Mouse (Mus musculus) heart, embryonic 10.5 days (tissue): ENCODE data around the gene 2210418O10Rik. TPM values are rescaled to one million over a fixed set of nuclear protein-coding genes. Genes with fewer than 3 reads are reported as not detected.
"Not testable (repeated sequence)": the region's sequence is repeated elsewhere in the genome, so short reads cannot be mapped to it uniquely, and the experiment has no call there.

Experiments used
- DNase-seq: peaks from one replicate; pipeline ENCODE4 v3.0.0-alpha.2; 2017; ENCODE audit warnings: low spot score
- H3K27ac ChIP-seq: fragments of 300-500 bp; sonication (generic); 2 replicates; pipeline ENCODE4 v1.5.1; 2016; ENCODE audit warnings: mild to moderate bottlenecking
- H3K27me3 ChIP-seq: fragments of 300-500 bp; sonication (generic); 2 replicates; pipeline ENCODE4 v1.6.1; 2016; ENCODE audit warnings: mild to moderate bottlenecking; ENCODE audit not compliant: poor library complexity, insufficient read depth, severe bottlenecking
- H3K36me3 ChIP-seq: fragments of 300-500 bp; sonication (generic); 2 replicates; pipeline ENCODE4 v1.6.1; 2016; ENCODE audit warnings: mild to moderate bottlenecking, moderate library complexity
- H3K4me1 ChIP-seq: fragments of 300-500 bp; sonication (generic); 2 replicates; pipeline ENCODE4 v1.6.1; 2016; ENCODE audit warnings: mild to moderate bottlenecking
- H3K4me3 ChIP-seq: fragments of 300-500 bp; sonication (generic); 2 replicates; pipeline ENCODE4 v1.5.1; 2016; ENCODE audit warnings: mild to moderate bottlenecking, moderate library complexity
- H3K9me3 ChIP-seq: fragments of 300-500 bp; sonication (generic); 2 replicates; pipeline ENCODE4 v1.6.1; 2016; ENCODE audit warnings: mild to moderate bottlenecking, moderate library complexity
- WGBS: fragments of 180-500 bp; shearing (Covaris S2); methylation state at CpG from one replicate; pipeline ENCODE4 v1.1.7; 2016; 5-methylcytosine and 5-hydroxymethylcytosine counted together
- polyA plus RNA-seq: library from polyadenylated mRNA; unstranded; fragments of >200 nt; fragmentation: Nextera tagmentation; extraction: Ambion mirVana; gene quantifications from 2 replicates; pipeline ENCODE4 v1.2.1, GENCODE M21; 2016

Gene 2210418O10Rik
- 10.8 and 13.2 TPM in 2 replicates for polyA plus RNA-seq

DNA sequence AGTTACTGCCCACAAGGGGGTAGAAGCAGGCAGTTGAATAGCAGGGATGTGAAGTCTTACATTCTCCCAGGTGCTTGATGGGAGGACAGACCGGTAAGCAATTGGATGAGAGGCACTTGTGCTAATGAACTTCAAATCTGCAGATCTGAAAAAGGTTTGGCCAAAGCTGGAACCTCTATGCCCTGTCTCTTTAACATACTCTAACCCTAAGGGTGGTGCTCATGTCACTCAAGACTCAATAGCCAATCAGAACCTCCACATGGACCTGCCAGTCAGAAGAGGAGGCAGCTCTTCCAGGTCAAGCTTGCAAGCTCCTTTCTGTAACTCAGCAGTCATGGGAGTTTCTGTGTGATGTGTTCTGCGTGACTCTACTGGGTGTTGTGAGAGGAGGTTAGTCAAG lies at the start of gene 2210418O10Rik:
Gene 2210418O10Rik (plus strand): TSS at position 301 of the 400 bp plus-strand sequence.
- not testable (repeated sequence) for H3K4me3 ChIP-seq
- no CpG with 5 or more reads among the region's 2 CpGs for WGBS

DNA sequence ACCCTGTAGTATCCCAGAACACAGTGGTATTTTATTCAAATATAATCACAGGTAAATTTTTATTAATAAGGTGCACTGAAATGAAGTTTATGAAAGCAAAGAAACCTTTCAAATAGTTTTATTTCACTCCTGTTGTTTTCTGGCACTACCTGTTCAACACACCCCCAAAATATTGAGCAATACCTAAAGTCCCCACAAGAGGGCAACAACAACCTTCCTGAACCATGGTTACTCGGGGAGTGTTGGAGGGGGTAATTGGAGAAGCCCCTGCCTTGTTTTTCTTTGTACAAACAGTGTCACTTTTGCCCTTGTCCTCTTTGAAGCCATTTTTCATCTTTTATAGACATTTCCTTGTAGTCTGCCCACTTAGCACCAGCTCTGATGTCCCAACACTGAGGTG lies 22.1 kb downstream of the 2210418O10Rik start:
- WGBS = no CpG with 5 or more reads among the region's 1 CpGs
- not testable (repeated sequence) for H3K9me3 ChIP-seq, H3K27me3 ChIP-seq, H3K27ac ChIP-seq, H3K4me3 ChIP-seq, H3K4me1 ChIP-seq, H3K36me3 ChIP-seq, DNase-seq

More for the DNA sequence above, at the start of gene 2210418O10Rik:
- DNase-seq, H3K9me3 ChIP-seq, H3K27ac ChIP-seq, H3K27me3 ChIP-seq, H3K36me3 ChIP-seq, H3K4me1 ChIP-seq: not testable (repeated sequence)

Other genes starting within 250 kb of the 2210418O10Rik start
- gene Gm2004, start 76.7 kb upstream of the 2210418O10Rik start, polyA plus RNA-seq = 1.6 and 2.2 TPM in 2 replicates
- not detected in 2 replicates for gene Gm11009, start 92.9 kb downstream of the 2210418O10Rik start, polyA plus RNA-seq
- gene Gm14435, start 197.0 kb downstream of the 2210418O10Rik start, polyA plus RNA-seq = 15.3 and 16.7 TPM in 2 replicates